Mouse (Mus musculus): ENCODE results near the gene Ipcef1.

Ipcef1 gene

DNA sequence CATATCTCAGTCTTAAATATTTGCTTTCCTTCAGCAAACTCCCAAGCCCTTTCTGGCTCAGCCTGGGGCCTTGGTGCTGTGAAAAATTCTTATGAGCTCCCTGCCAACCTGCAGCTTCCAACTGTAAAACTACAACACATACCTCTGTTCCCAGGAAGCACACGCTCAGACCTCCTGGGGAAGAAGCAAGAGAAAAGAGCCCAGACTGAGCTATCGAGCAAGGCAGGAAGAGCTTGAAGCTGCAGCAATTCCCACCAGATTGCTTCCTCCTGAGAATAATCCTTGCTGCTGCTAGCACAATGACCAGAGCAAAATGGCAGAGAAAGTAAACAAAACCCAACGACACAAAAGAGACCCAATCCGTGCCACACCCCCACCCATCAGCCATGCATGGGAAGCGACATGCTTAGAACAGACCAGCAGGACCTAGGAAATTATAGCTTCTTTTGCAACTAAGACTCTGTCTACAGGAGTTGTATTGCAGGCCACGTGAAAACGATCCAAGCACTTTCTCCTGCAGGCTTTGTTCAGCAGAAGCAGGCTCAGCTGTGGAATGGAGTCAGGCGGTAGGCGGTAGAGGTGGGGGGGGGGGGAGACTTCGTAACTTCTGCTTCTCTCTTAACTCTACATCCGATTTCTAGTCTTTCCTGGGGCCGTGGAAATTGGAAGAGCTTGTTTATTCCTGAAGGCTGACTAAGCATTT lies at the start of gene Ipcef1:
Gene Ipcef1, minus strand, starts transcription at position 164 of the 703 bp plus-strand sequence.
- DNase-seq (ENCODE audit: low spot score) = no peak

GRCm38 (mm10) chr10:7077971-7078370 lies 25.7 kb upstream of the Ipcef1 start:
- DNase-seq (ENCODE audit: low spot score) = no peak

DNA sequence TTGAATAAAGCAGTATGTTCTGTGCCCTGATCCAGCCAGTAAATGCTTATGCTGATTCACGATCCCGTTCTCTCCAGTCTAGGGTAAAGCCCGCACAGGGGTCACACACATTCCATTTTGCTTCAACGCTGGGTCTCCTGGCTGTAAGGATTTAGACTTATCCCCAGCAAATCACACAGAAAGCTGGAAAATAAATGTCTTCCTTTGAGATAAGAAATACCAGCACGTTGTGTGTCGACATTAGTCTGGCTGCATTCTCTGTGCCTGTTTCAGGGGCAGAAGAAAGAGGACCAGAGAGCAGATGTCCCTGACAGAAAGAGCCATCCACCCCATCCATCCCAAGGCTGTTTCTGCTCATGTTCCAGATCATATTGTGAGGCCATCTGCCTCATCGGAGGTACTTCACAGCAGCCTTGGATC lies 25.1 kb upstream of the Ipcef1 start:
- no peak for DNase-seq (ENCODE audit: low spot score)

DNA sequence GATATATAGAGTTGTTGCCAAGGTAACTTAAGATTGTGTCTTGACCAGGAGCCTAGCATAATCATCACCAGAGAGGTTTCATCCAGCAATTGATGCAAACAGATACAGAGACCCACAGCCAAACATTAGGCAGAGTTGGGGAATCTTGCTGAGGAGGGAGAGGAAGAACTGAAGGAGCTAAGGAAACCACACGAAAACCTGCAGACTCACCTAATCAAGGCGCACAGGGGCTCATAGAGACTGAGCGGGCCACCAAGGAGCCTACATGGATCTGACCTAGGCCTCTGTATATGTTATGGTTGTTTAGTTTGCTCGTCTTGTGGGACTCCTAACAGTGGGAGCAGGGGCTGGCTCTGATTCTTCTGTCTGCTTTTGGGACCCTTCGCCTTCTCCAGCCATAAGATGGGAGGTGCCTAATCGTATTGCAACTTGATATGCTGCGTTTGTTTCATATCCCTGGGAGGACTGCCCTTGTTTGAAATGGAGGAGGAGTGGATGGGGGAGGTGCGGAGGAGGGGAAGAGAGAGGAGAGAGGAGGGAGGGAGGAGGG lies 24.5 kb upstream of the Ipcef1 start:
- DNase-seq (ENCODE audit: low spot score) = no peak

GRCm38 (mm10) chr10:7076201-7076600 lies 23.9 kb upstream of the Ipcef1 start:
- peak; percentile 35 for DNase-seq (ENCODE audit: low spot score)

- DNase-seq (ENCODE audit: low spot score) = no peak
Measured at GRCm38 (mm10) chr10:7075661-7076060, 23.4 kb upstream of the Ipcef1 start.

- no peak for DNase-seq (ENCODE audit: low spot score)
Measured at GRCm38 (mm10) chr10:7074231-7074630, 22.0 kb upstream of the Ipcef1 start.

- no peak for DNase-seq (ENCODE audit: low spot score)
Measured at GRCm38 (mm10) chr10:7070924-7071323, 18.6 kb upstream of the Ipcef1 start.

DNA sequence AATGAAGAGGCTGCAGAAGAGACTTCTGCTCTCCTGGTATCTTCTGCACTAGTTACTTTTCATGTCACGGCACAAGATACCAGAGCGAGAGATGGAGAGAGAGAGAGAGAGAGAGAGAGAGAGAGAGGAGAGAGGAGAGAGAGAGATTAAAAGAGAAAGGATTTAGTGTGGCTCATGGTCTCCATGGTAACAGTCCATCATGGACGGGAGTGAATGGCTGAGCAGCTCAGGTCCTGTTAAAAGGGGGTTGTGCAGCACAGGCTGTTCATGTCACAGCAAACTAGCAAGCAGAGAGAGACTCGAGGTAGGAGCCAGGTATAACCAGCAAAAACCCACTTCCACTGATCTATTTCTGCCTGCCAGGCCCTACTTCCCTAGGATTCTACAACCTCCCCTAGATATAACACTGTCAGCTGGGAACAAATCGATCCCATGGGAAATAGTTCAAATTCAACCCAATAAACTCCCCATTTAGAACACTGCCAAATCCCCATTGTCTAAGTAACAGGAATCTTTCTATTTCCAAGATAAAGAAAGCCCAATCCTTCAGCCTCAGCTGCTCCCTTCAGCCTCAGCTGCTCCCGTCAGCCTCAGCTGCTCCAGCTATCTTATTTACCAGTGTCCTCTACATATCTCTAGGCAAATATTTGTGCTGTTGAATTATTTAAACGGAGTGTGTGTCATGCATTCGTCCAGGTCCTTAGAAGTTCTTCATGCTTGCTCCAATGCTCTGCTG lies 18.0 kb upstream of the Ipcef1 start:
- DNase-seq (ENCODE audit: low spot score) = no peak

- no peak for DNase-seq (ENCODE audit: low spot score)
Measured at GRCm38 (mm10) chr10:7069090-7069489, 16.8 kb upstream of the Ipcef1 start.

DNA sequence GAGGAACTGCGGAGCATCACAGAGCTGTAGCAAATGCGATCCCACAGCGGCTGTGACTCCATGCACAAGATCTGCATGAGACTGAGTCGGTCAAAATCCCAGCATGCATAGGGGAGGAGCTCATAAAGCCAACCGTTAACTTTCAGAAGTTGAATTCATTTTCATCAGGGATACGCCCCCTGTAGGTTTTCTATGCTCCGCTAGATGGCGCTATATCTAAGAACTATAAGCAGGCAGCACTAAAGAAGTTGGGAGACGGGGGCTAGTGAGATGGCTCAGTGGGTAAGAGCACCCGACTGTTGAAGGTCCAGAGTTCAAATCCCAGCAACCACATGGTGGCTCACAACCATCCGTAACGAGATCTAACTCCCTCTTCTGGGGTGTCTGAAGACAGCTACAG lies 16.3 kb upstream of the Ipcef1 start:
- DNase-seq (ENCODE audit: low spot score) = no peak

- DNase-seq (ENCODE audit: low spot score) = no peak
Measured at GRCm38 (mm10) chr10:7063752-7064457, 11.6 kb upstream of the Ipcef1 start.

DNA sequence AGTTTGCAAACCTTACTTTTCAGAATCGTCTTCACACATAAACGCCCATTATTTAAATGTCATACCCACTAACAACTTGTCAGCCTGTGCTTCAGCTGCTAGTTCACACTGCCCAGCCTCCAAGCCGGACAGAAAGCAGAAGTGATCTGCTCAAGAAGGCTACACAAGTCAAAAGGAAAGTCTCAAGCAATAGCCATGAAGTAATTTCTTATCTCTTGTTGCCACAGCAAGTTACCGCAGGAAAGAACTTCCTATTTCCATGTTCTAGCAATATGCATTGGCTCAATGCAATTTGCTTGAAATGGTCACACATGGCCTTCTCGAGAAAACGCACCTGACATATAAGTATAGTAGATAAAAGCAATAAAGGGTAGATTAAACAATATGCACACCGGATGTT lies 10.7 kb upstream of the Ipcef1 start:
- DNase-seq (ENCODE audit: low spot score) = no peak

DNA sequence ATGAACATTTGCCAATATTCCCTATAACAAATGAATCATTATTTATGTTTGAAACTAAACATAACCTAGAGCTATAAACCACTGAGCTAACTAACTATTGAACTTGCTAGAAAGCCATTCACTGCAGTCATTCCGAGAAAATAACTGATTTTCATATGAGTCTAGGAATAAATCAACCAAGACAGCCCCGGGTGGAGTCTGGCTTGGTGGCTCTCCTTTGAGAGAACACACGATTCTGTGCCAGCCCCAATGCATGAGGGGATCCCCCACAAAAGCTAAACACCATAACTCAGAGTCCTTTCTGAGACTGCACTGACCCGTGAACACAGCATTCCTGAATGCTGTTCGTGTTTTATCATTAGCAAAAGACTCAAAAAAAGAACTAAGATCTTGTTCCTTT lies 8.0 kb upstream of the Ipcef1 start:
- no peak for DNase-seq (ENCODE audit: low spot score)

- no peak for DNase-seq (ENCODE audit: low spot score)
Measured at GRCm38 (mm10) chr10:7057546-7057945, 5.3 kb upstream of the Ipcef1 start.

GRCm38 (mm10) chr10:7054560-7055205 lies 2.4 kb upstream of the Ipcef1 start:
- DNase-seq (ENCODE audit: low spot score) = no peak

DNA sequence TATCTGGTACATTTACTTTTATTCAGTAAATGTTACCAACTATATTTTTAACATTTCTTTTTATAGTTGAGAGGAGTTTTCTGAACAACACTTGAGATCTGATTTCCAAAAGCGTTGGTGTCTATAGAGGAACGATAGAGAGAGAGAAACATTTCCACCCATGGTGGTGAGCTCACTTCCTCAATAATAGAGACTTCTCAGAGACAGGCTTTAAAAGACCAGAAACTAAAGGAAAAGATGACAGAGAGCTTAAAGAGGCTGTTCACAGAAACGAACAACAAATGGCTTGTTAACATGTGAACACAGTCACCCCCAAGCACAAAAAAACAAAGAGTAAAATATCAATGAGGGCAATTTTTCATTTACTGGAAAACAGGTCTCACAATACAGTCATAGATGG lies 2.4 kb downstream of the Ipcef1 start:
- no peak for DNase-seq (ENCODE audit: low spot score)

GRCm38 (mm10) chr10:7047919-7048291 lies 4.4 kb downstream of the Ipcef1 start:
- no peak for DNase-seq (ENCODE audit: low spot score)

DNA sequence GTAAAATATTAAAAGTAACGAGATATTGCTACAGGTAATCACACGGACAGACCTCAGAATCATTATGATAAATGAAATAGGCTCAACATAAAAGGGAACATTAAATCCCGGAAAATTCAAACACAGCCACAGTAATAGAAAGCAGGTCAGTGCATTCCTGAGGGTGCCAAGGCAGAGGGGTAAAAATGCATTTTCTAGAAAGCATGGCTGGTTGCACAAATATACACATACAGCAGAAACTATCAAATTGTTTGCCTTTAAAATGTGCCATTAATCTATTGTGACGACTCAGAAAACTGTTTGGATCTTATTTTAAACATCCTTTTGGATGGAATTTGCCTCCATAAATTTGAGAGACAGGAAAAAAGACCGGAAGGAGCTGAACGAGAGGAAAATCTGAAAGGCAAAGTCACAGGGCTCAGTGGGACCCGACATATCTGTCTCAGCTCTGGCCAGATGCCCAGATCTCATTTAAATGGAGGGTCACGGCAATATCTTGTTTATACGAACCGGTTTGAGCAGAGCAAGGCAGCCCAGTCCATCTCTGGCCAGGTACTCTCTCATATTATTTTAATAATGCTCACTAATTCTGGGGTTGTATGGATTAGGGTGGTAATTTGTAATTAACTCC lies 4.9 kb downstream of the Ipcef1 start:
- no peak for DNase-seq (ENCODE audit: low spot score)

DNA sequence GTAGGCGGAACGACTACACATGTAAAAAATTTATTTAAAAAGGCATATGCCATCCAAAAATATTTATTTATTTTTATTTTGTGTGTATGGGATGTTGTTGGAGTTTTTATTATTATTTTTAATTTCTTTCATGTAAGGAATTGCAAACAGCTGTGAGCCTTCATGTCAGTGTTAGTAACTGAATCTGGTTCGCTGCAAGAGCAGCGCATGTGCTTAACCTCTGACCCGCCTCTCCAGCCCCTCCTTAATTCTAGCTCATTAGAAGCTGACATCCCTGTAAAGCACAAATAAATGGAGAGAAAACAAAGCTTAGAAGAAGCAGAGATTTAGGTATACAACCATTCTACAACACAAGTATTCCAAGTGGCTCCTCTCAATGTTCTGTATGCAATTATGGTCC lies 8.4 kb downstream of the Ipcef1 start:
- no peak for DNase-seq (ENCODE audit: low spot score)

- DNase-seq (ENCODE audit: low spot score) = no peak
Measured at GRCm38 (mm10) chr10:7041032-7041431, 11.2 kb downstream of the Ipcef1 start.

GRCm38 (mm10) chr10:7037194-7037593 lies 15.1 kb downstream of the Ipcef1 start:
- no peak for DNase-seq (ENCODE audit: low spot score)

Measured in ovary, postnatal 10 days (tissue).